Mouse (Mus musculus) retina, adult 2 months (tissue): ENCODE measurements around the gene Gga1.
"Not testable (repeated sequence)": the region's sequence is repeated elsewhere in the genome, so short reads cannot be mapped to it uniquely, and the experiment has no call there.

ENCODE experiments used
- DNase-seq: peaks from one replicate; pipeline ENCODE4 v3.0.0-alpha.2; 2012; ENCODE audit warnings: low read depth, low spot score

Gga1 gene

GRCm38 (mm10) chr15:78875537-78875936, 1.5 kb upstream of the Gga1 start:
- no peak for DNase-seq

GRCm38 (mm10) chr15:78876258-78876696, 713 bp upstream of the Gga1 start:
- DNase-seq, result peak; percentile 43

- no peak for DNase-seq
Observed at GRCm38 (mm10) chr15:78877810-78878390, 910 bp downstream of the Gga1 start.

GRCm38 (mm10) chr15:78878792-78879516, 2.0 kb downstream of the Gga1 start:
- not testable (repeated sequence) for DNase-seq

- no peak for DNase-seq
Observed at GRCm38 (mm10) chr15:78880432-78880831, 3.4 kb downstream of the Gga1 start.

DNA sequence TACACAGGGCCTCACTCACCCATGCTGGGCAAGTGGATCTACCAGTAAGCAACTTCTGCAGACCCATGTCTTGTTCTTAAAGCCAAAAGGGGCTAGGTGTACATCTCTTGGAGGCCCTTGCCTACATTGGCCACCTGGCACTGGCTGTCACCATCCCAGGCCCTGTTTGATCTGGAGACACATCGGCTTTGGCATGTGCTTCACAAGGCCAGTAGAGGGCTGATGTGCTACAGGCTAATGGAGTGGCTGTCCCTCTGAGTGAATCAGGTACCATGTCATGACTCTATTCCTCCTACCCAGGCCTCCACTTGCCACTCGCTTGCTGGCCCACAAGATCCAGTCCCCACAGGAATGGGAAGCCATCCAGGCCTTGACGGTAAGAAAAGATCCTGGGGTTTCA, 4.8 kb downstream of the Gga1 start:
- no peak for DNase-seq

DNA sequence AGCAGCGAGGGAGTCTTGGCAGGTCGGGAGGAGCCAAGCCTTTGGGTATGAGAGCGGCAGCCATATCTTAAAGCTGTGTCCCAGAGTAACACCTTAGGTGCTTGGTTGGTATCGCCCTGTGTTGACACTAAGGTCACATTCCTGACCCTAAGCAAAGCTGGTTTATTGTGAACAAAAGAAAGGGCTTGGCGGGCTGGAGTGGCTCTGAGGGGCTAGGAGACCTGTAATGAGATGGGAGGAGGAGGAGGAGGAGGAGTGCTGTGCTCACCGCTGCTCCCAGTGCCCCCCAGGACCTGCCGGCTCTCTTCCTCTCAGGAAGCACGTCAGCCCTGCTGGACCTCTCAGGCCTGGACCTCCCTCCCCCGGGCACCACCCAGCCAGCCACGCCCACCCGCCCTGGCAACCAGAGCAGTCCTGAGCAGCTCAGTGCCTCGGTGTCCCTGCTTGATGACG, 12.4 kb downstream of the Gga1 start:
- no peak for DNase-seq

GRCm38 (mm10) chr15:78892440-78892839, 15.4 kb downstream of the Gga1 start:
- no peak for DNase-seq

DNA sequence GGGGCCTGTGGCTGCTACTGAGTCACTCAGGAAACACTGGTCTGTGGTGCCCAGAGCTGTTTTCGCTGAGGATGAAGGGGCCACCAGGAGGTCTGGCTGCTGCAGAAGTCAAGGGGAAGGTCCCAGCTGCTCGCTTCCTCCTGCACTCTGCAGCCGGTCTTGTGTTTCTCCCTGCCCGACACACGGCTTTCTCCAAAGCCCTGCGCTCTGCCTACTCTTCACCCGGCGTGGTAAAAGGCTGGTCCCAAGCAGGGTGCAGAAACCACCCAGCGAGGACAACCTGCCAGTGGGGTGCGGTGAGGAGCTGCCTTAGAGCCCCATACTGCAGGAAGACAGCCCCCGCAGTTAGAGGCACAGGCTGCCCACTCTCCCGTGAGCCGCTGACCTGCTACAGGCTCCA, 17.7 kb downstream of the Gga1 start:
- no peak for DNase-seq

- no peak for DNase-seq
Observed at GRCm38 (mm10) chr15:78895741-78896140, 18.8 kb downstream of the Gga1 start.

DNA sequence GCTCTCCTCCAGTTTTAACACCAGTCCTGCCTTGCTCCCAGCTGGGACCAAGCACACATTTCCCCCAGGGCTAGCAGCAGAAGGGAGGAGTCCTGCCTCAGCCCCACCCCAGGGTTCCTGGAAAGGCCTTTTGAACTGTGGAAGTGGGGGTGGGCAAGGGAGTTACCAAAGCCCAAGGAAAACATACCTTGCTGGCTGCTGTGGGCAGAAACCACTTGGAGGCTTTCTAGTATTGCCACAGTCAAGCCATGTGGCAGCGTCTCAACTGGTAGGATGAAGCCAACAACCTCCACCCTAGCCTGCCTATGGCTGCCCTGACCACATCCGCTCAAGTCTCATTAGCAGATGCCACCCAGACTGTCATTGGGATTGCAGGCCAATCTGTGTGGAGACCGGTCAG, 19.2 kb downstream of the Gga1 start:
- no peak for DNase-seq

DNA sequence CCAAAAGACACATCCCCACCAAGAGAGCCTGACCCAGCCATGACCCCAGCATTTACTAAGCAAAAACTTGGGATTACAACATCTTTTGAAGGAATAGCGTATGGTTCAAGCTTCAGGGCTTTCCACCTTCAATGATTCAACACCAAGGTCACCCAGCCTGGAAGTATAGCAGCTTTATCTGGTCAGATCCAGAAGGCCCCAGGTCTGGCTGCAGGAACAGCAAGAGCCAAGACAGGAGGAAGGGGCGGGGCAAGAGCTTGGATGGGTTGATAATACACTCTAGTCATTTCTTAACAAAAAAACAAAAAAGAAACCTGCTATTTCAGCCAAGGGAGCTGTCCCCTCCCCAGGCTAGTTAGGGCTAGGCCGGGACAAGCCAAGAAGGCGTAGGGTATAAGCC, 20.5 kb downstream of the Gga1 start:
- DNase-seq, result no peak

DNA sequence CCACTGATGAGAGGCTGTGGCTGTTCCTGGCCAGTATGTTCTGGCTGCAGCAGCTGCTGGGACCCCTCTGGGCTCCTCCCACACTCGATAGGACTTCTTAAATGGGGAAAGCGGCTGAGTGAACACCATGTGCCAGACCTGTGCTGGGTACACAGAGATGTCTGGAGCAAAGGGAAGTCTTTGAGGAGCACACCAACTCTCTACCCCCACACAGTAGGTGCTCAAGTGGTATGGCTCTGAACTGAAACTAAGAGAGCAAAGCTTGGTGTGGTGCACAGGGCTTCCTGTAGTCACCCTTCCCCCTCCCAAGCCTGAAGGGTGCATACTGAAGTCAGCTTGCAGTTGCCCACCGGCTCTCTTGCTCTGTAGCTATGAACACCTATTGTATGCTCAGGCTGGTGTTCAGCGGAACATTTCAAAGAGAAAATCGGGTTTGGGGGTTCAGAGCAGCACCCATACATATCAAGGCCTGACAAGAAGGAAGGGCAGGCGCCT, 21.6 kb downstream of the Gga1 start:
- DNase-seq, result no peak

GRCm38 (mm10) chr15:78899409-78899739, 22.4 kb downstream of the Gga1 start, which contains the start of gene Gm49510:
Gene Gm49510 (plus strand): TSS chr15:78899667.
- DNase-seq, result no peak

- no peak for DNase-seq
Observed at GRCm38 (mm10) chr15:78899740-78900584, 23.0 kb downstream of the Gga1 start, which contains the start of gene Sh3bp1. Gene Sh3bp1 (plus strand): TSS chr15:78899768.

DNA sequence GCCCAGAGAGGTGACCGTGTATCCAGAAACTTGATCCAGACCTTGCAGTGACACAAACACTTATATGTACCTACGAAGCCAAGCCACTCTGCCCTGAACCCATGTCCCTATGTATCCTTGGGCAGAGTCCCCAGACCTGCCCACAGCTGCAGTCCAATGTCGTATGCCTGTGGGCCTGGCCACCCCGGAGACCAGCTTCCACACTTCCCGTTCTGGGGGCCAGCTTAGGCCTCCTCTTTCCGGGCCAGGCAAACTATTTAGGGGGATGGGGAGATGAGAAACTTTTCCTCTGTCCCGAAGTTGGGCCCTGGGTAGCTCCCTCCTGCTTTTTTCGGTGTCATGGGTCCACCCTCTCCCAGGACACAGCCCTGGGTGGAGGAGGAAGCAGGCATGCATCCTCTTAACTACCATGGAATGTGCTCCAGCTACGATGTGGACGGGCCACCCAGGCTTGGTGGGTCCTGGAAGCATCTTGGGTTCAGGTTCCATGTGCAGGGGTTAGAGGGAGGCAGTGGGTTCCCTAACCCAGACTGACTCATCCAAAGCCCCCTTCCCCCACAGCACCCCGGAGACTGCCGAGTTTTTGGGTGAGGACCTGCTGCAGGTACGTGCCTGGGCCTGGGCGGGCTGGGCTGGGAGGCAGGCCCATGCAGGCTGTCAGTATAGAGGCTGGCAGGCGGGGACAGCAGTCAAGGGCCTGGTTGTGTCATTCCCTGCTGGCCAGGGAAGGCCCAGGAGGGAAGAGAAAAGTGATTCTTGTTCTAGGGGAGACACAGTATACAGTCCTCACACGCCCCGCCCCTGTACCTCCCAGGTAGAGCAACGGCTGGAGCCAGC, 23.8 kb downstream of the Gga1 start:
- DNase-seq, result no peak

- no peak for DNase-seq
Observed at GRCm38 (mm10) chr15:78901422-78901789, 24.4 kb downstream of the Gga1 start.

DNA sequence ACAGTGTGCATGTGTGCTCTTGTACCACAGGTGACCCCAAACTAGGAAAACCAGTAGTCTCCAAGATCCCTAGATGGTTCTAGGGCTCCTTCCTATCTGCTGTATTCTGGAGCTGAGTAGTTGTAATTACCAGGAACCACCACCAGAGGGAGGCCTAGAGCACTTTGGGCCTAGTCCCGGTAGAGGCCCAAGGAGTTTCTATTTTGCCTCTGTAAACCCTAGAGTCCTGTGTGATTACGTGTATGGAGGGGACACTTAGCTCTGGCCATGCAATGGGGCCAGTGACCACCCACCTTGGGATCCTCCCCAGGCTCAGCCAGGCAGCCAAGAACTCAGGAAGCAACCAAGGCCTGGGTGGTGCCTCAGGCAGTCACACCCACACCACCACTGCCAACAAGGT, 26.3 kb downstream of the Gga1 start:
- DNase-seq, result peak; percentile 58

DNA sequence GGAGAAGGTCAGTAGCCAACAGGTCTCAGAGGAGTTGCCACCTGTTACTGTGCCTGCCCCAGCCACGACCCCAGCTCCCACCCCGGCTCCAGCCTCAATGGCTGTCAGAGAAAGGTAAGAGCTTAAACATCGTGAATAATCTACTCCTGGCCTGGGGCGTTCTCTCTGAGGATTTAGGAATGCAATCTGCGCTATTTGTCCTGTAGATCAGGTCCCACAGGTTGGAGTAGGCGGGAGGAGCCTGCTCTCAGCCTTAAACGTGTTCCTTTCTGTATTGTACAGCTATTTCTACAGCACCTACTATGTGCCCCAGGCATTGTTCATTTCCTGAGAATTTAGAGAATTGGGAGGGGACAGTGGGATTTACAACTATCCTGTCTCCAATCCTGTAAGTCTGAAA, 31.4 kb downstream of the Gga1 start:
- DNase-seq, result no peak

- DNase-seq, result no peak
Observed at GRCm38 (mm10) chr15:78908982-78909381, 32.0 kb downstream of the Gga1 start.

DNA sequence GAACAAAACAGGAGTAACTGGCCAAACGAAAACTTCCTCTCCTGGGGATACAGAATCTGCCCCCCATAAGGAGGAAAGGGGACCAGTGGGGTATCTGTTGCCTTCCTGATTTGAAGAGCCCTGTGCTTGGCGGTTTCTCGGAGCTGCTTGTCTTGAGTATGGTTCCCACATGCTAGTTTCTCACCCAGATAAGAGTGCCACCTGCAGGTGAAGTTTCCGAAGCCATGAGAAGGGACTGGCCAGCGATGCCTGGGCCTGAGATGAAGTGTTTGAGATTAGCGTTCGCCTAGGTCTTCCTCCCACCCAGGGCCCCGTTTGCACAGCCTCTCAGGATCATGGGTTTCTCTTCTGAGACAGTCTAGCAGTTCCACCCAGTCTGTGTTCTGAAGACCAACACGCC, 35.0 kb downstream of the Gga1 start:
- no peak for DNase-seq
